Mouse (Mus musculus) megakaryocyte, embryonic 14.5 days (primary cell): ENCODE results near the gene Limk2.

Source experiments
- FLI1 ChIP-seq: IDR thresholded peaks from 2 replicates; pipeline ENCODE4 v1.6.1; 2012; ENCODE audit warnings: low read length, inconsistent platforms, mixed read lengths
- GATA1 ChIP-seq: IDR thresholded peaks from 3 replicates; pipeline ENCODE4 v1.6.1; 2012; ENCODE audit warnings: mixed read lengths, low read length, inconsistent platforms, borderline replicate concordance

DNA sequence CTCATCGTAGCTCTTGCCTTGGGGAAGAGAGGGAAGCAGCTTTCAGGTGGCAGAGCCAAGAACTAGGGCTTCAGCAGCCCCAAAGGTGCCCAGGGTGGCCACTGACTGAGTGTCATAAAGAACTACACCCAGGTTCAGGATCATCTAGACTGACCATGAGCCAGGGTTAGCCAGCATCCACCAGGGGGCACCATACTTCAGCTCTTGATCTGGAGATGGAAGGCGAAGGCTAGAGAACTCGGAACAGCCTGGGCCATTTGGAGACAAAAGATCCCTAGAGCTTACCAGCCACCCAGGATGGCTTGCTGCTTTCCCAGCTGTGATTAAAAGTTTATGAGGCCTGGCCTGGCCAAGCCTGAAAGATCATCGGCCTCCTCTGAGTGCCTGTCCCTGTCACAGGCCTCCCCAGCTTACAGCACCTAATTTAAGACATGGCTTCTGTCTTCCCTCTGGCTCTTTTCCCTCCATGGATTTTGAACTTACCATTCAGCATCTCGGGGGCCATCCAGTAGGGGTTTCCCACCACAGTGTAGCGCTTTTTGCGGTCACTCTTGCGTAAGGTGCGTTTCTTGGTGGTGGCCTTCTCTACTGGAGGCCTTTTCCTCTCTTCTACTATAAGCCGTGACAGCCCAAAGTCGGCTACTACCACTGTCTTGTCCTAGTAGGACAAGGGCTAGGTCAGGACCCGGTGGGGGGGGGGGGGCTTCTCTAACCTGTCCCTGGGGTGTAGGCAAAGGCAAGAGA is 61.7 kb downstream of the Limk2 start:
- TF ChIP-seq GATA1 (no peak), FLI1 (no peak)
